Mouse (Mus musculus): ENCODE measurements around the gene Cbx3.

GRCm38 (mm10) chr6:51483861-51484260, 13.7 kb downstream of the Cbx3 start:
- no peak for TF ChIP-seq CTCF (IDR thresholded peaks at IDR 0.05; ENCODE audit: low read depth)
- no peak for TF ChIP-seq EP300 (IDR thresholded peaks at IDR 0.05; ENCODE audit: low read depth)
